Mouse (Mus musculus) megakaryocyte, embryonic 14.5 days (primary cell): ENCODE results near the gene Acap3. TPM values are rescaled to one million over a fixed set of nuclear protein-coding genes. Genes with fewer than 3 reads are reported as not detected.
A peak's percentile ranks its signal among the peaks of the same experiment; 100 is the strongest.

Experiments used
- H3K27me3 ChIP-seq: replicated peaks from 2 replicates; pipeline ENCODE3; 2012; ENCODE audit warnings: inconsistent platforms
- H3K36me3 ChIP-seq: replicated peaks from 2 replicates; pipeline ENCODE3; 2012; ENCODE audit warnings: low read length, inconsistent platforms, mixed read lengths
- H3K4me1 ChIP-seq: 2 replicates; pipeline ENCODE4 v1.6.1; 2012; ENCODE audit warnings: inconsistent platforms
- H3K4me3 ChIP-seq: replicated peaks from 2 replicates; pipeline ENCODE3; 2012; ENCODE audit warnings: moderate library complexity, mild to moderate bottlenecking, inconsistent platforms
- H3K9me3 ChIP-seq: 2 replicates; pipeline ENCODE4 v1.6.1; 2012; ENCODE audit warnings: inconsistent platforms
- FLI1 ChIP-seq: IDR thresholded peaks from 2 replicates; pipeline ENCODE4 v1.6.1; 2012; ENCODE audit warnings: low read length, inconsistent platforms, mixed read lengths
- GATA1 ChIP-seq: IDR thresholded peaks from 3 replicates; pipeline ENCODE4 v1.6.1; 2012; ENCODE audit warnings: mixed read lengths, low read length, inconsistent platforms, borderline replicate concordance
- polyA plus RNA-seq: library from polyadenylated mRNA; stranded (reverse); fragments of >175 nt; gene quantifications from 2 replicates; pipeline ENCODE4 v1.2.3, GENCODE M21; 2012; ENCODE audit warnings: low replicate concordance; ENCODE audit not compliant: insufficient read depth

Gene Acap3
- polyA plus RNA-seq, 1 experiment: 33.2 TPM

- H3K4me1 ChIP-seq: peaks cover 22% of the 10 kb centered on the region
- no peaks in the 10 kb centered on the region for H3K9me3 ChIP-seq
- TF ChIP-seq FLI1 (no peak), GATA1 (no peak)
- no peaks in the 10 kb centered on the region for H3K27me3 ChIP-seq
- peaks cover 76% of the 10 kb centered on the region for H3K36me3 ChIP-seq
- H3K4me3 ChIP-seq: no peak overlapping the region
These were observed 8.0 kb upstream of the Acap3 start for GRCm38 (mm10) chr4:155883587-155883986.

DNA sequence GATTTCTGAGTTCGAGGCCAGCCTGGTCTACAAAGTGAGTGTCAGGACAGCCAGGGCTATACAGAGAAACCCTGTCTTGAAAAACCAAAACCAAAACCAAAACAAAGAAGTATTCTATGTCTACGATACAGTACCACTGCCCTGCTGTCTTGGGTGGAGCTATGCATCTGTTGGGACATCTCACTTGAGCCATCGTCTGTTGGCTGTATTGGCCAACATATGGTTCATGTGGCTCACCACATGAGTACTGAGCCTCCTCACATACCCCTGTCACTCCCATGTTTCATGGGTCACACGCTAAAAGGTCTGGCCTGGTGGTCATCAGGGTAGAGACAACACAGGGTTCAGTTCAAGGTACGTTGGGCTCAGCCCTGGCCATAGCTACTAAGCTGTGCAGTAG is 5.3 kb upstream of the Acap3 start:
- Histone ChIP-seq H3K4me1 (peaks cover 43% of the 10 kb centered on the region), H3K27me3 (no peaks in the 10 kb centered on the region), H3K36me3 (peaks cover 82% of the 10 kb centered on the region), H3K4me3 (no peak overlapping the region), H3K9me3 (no peaks in the 10 kb centered on the region)
- no peak for TF ChIP-seq FLI1
- TF ChIP-seq GATA1: no peak

DNA sequence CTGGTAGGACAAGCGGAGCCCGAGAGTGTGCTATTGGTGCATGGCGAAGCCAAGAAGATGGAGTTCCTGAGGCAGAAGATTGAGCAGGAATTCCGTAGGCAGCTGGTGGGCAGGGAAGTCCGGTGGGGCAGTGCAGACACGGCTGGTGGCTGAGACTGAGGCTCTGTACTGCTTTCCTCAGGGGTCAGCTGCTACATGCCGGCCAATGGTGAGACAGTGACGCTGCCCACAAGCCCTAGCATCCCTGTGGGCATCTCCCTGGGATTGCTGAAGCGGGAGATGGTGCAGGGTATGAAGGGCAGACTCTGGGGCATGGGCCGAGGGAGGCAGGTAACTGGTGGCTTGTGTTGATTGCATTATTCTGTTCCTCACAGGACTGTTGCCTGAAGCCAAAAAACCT is 3.9 kb upstream of the Acap3 start:
- Histone ChIP-seq H3K36me3 (peaks cover 75% of the 10 kb centered on the region), H3K4me3 (no peak overlapping the region), H3K27me3 (no peaks in the 10 kb centered on the region), H3K9me3 (no peaks in the 10 kb centered on the region), H3K4me1 (peaks cover 43% of the 10 kb centered on the region)
- TF ChIP-seq GATA1 (no peak), FLI1 (no peak)

DNA sequence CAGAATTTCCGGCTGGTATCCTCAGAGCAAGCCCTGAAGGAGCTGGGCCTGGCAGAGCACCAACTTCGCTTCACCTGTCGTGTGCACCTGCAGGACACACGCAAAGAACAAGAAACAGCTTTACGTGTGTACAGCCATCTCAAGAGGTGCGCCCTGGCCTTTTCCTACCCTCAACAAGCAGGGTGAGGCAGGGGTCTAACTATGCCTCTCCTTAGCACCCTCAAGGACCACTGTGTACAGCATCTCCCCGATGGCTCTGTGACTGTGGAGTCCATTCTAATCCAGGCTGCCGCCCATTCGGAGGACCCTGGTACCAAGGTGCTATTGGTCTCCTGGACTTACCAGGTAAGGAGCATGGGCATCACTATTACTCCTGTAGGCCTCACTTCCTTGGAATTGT is 3.4 kb upstream of the Acap3 start:
- no peak for TF ChIP-seq FLI1
- TF ChIP-seq GATA1: no peak
- Histone ChIP-seq H3K36me3 (peaks cover 72% of the 10 kb centered on the region), H3K27me3 (no peaks in the 10 kb centered on the region), H3K4me3 (no peak overlapping the region), H3K9me3 (no peaks in the 10 kb centered on the region), H3K4me1 (peaks cover 43% of the 10 kb centered on the region)

GRCm38 (mm10) chr4:155889316-155889715 is 2.3 kb upstream of the Acap3 start:
- Histone ChIP-seq H3K27me3 (no peaks in the 10 kb centered on the region), H3K9me3 (no peaks in the 10 kb centered on the region), H3K4me1 (peaks cover 43% of the 10 kb centered on the region), H3K36me3 (peaks cover 62% of the 10 kb centered on the region), H3K4me3 (no peak overlapping the region)
- TF ChIP-seq FLI1: no peak
- no peak for TF ChIP-seq GATA1

GRCm38 (mm10) chr4:155891011-155891471 is 581 bp upstream of the Acap3 start:
- TF ChIP-seq GATA1 (no peak), FLI1 (no peak)
- Histone ChIP-seq H3K9me3 (no peaks in the 10 kb centered on the region), H3K27me3 (no peaks in the 10 kb centered on the region), H3K4me3 (peak overlapping the region; percentile 100), H3K4me1 (peaks cover 60% of the 10 kb centered on the region), H3K36me3 (peaks cover 54% of the 10 kb centered on the region)

DNA sequence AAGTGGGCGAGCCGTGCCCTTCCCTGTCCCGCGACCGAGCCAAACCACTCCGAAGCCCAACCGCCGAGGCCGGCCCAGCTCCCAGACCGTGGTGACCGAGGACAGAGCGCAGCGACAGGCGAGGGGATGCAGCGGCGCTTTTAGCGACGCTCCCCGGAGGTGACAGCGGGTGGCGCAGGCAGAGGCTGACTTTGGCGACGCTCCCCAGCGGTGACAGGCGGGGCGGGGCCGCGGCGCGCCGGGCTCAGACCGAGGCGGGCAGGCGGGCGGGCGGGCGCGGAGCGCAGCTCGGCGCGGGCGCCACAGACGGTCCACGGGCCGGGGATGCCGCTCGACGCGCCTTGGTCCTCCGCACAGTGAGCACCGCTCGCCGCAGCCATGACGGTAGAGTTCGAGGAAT is 395 bp downstream of the Acap3 start:
- no peaks in the 10 kb centered on the region for H3K9me3 ChIP-seq
- TF ChIP-seq FLI1: no peak
- H3K4me3 ChIP-seq: peak overlapping the region; percentile 100
- H3K36me3 ChIP-seq: peaks cover 54% of the 10 kb centered on the region
- H3K4me1 ChIP-seq: peaks cover 69% of the 10 kb centered on the region
- H3K27me3 ChIP-seq: no peaks in the 10 kb centered on the region

GRCm38 (mm10) chr4:155892438-155893211 is 1.0 kb downstream of the Acap3 start:
- peak overlapping the region; percentile 100 for H3K4me3 ChIP-seq
- H3K27me3 ChIP-seq: no peaks in the 10 kb centered on the region
- H3K4me1 ChIP-seq: peaks cover 69% of the 10 kb centered on the region
- TF ChIP-seq FLI1: no peak
- no peak for TF ChIP-seq GATA1
- no peaks in the 10 kb centered on the region for H3K9me3 ChIP-seq
- H3K36me3 ChIP-seq: peaks cover 50% of the 10 kb centered on the region

DNA sequence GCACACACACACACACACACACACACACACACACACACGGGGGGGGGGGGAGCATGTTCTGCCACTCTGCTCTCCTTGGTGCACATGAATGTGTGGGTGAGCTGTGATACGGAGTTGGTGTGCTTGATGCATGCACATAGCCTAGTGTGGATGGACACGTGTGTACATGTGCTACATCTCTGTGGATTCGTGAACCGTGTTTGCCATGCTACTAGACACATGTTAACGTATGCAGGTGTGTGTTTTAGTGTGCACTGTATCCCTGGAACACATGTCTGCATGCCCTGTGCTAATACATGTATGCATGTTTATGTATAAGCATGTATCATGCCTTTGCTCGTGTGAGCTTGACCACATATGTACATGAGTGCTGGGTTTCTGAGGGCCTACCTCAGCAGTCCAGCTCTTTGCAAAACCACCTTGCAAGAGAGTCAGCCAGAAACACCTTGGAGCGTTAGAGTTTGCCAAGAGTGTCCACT is 1.6 kb downstream of the Acap3 start:
- peak overlapping the region; percentile 100 for H3K4me3 ChIP-seq
- H3K4me1 ChIP-seq: peaks cover 66% of the 10 kb centered on the region

DNA sequence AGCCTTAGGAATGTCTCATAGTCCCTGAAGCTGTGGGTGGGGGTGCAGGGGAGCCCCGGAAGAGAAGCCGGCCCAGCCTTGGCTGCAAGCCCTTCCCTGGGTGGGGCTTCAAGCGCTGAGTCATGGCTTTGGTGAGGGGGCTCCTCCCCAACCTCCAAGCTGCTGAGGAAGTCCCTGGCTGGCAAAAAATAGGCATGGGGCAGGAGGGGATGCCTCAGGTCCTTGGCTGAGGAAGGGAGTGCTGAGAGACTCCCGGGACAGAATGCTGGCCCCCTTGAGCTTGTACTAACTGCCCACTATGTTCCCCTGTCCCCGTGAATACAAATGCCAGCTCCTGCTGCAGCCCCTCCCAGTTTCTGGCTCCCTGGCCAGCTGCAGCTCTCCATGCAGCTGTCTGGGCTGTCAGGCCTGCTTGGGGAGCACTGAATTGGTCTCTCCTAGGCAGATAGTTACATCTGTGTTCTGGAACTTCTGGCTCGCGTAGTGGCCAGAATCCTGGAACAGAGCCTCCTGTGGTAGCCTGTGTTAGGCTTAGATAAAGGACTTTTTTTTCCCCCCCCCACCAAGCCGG is 2.8 kb downstream of the Acap3 start:
- Histone ChIP-seq H3K9me3 (no peaks in the 10 kb centered on the region), H3K36me3 (peaks cover 47% of the 10 kb centered on the region), H3K4me3 (peak overlapping the region; percentile 100), H3K4me1 (peaks cover 64% of the 10 kb centered on the region), H3K27me3 (no peaks in the 10 kb centered on the region)
- TF ChIP-seq GATA1: no peak
- no peak for TF ChIP-seq FLI1

More for the DNA sequence above, 1.6 kb downstream of the Acap3 start:
- no peaks in the 10 kb centered on the region for H3K9me3 ChIP-seq
- TF ChIP-seq FLI1 (no peak), GATA1 (no peak)
- no peaks in the 10 kb centered on the region for H3K27me3 ChIP-seq
- peaks cover 47% of the 10 kb centered on the region for H3K36me3 ChIP-seq

DNA sequence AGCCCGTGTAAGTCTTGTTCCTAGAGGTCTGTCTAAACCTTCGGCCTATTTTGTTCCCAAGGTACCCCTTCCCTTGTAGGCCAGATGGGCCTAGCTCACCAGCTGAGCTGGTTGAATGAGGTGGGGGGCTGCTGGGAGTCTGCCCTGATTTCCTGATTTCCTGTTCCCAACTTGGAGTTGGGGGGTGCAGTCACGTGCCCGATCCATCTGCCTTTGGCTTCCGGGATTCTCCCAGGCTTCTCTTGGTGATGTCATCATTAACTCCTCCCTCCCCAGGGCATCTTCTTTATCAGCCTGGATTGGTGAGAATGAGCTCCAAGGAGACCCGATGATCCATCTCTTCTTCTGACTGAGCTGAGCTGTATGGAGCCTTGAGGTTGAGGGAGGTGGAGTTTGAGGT is 3.6 kb downstream of the Acap3 start:
- Histone ChIP-seq H3K27me3 (no peaks in the 10 kb centered on the region), H3K4me1 (peaks cover 58% of the 10 kb centered on the region), H3K9me3 (no peaks in the 10 kb centered on the region), H3K36me3 (peaks cover 47% of the 10 kb centered on the region), H3K4me3 (peak overlapping the region; percentile 100)
- TF ChIP-seq FLI1 (no peak), GATA1 (no peak)
